Mouse (Mus musculus) midbrain, embryonic 16.5 days (tissue): ENCODE results near the gene Nf1. TPM values are rescaled to one million over a fixed set of nuclear protein-coding genes. Genes with fewer than 3 reads are reported as not detected.

Experiments used
- polyA plus RNA-seq: library from polyadenylated mRNA; unstranded; fragments of >200 nt; fragmentation: Nextera tagmentation; extraction: Ambion mirVana; gene quantifications from 2 replicates; pipeline ENCODE4 v1.2.1, GENCODE M21; 2015

The Nf1 gene
- polyA plus RNA-seq, 1 experiment from 2014 or later: 4.7 TPM

Other genes starting within 250 kb of the Nf1 start
- 4.5 and 5.3 TPM in 2 replicates for gene Ksr1, start 193.3 kb upstream of the Nf1 start, polyA plus RNA-seq
- gene Wsb1, start 85.0 kb upstream of the Nf1 start, polyA plus RNA-seq: 499 and 559 TPM in 2 replicates
- not detected in 2 replicates for gene Gm9964, start 42.8 kb upstream of the Nf1 start, polyA plus RNA-seq
- gene Omg, start 164.4 kb downstream of the Nf1 start, polyA plus RNA-seq: 6.2 and 9.8 TPM in 2 replicates
- not detected in 2 replicates for gene Evi2b, start 184.1 kb downstream of the Nf1 start, polyA plus RNA-seq
- 0.60 and 0.65 TPM in 2 replicates for gene Evi2, start 190.9 kb downstream of the Nf1 start, polyA plus RNA-seq
- 2.8 and 3.1 TPM in 2 replicates for gene Evi2a, start 190.9 kb downstream of the Nf1 start, polyA plus RNA-seq